Mouse (Mus musculus) erythroblast, embryonic 14.5 days (primary cell): ENCODE data around the gene R3hdm2.

Source experiments
- GATA1 ChIP-seq: IDR thresholded peaks from 2 replicates; pipeline ENCODE4 v1.6.1; 2012; ENCODE audit warnings: low read length, inconsistent platforms, mixed read lengths
- TAL1 ChIP-seq: IDR thresholded peaks from 3 replicates; pipeline ENCODE4 v1.6.1; 2012; ENCODE audit warnings: low read length, inconsistent platforms, mixed read lengths

GRCm38 (mm10) chr10:127534036-127534928, 154.2 kb downstream of the R3hdm2 start, which contains the start of gene Nxph4:
- TF ChIP-seq GATA1 (no peak), TAL1 (no peak)
